Mouse (Mus musculus) midbrain, embryonic 14.5 days (tissue): Measurements from ENCODE around the gene Barhl2. TPM values are rescaled to one million over a fixed set of nuclear protein-coding genes. Genes with fewer than 3 reads are reported as not detected.
A peak's percentile ranks its signal among the peaks of the same experiment; 100 is the strongest.

Source experiments
- ATAC-seq: fragments of 200-750 bp; cut with Nextera tagmentation; 2 replicates; pipeline ENCODE4 v1.8.0; 2017; ENCODE audit warnings: moderate number of reproducible peaks, moderate library complexity; ENCODE audit not compliant: low FRiP score, low TSS enrichment
- DNase-seq: peaks from one replicate; pipeline ENCODE4 v3.0.0-alpha.2; 2015
- H3K27ac ChIP-seq: fragments of 300-500 bp; sonication (generic); replicated peaks from 2 replicates; pipeline ENCODE4 v1.5.1; 2014; ENCODE audit warnings: mild to moderate bottlenecking, low read depth, low read length, moderate library complexity
- H3K27me3 ChIP-seq: fragments of 300-500 bp; sonication (generic); 2 replicates; pipeline ENCODE4 v1.6.1; 2014; ENCODE audit warnings: low read length, control low read depth, mixed read lengths; ENCODE audit not compliant: control insufficient read depth, insufficient read depth
- H3K36me3 ChIP-seq: fragments of 300-500 bp; sonication (generic); 2 replicates; pipeline ENCODE4 v1.6.1; 2014; ENCODE audit warnings: low read length, control low read depth; ENCODE audit not compliant: control insufficient read depth, insufficient read depth
- H3K4me1 ChIP-seq: fragments of 300-500 bp; sonication (generic); 2 replicates; pipeline ENCODE4 v1.6.1; 2014; ENCODE audit warnings: mild to moderate bottlenecking, antibody characterized with exemption, low read length, control low read depth; ENCODE audit not compliant: control insufficient read depth, insufficient read depth
- H3K4me2 ChIP-seq: fragments of 300-500 bp; sonication (generic); 2 replicates; pipeline ENCODE4 v1.6.1; 2014; ENCODE audit warnings: mild to moderate bottlenecking, low read length, moderate library complexity
- H3K4me3 ChIP-seq: fragments of 300-500 bp; sonication (generic); replicated peaks from 2 replicates; pipeline ENCODE4 v1.5.1; 2014; ENCODE audit warnings: low read depth, low read length
- H3K9ac ChIP-seq: fragments of 300-500 bp; sonication (generic); replicated peaks from 2 replicates; pipeline ENCODE4 v1.6.1; 2014; ENCODE audit warnings: mild to moderate bottlenecking, low read length, moderate library complexity
- H3K9me3 ChIP-seq: fragments of 300-500 bp; sonication (generic); 2 replicates; pipeline ENCODE4 v1.6.1; 2016; ENCODE audit warnings: low read length, control low read depth, mixed read lengths; ENCODE audit not compliant: control insufficient read depth
- WGBS: fragments of 180-500 bp; shearing (Covaris S2); extraction: QIAGEN DNeasy Blood & Tissue Kit; methylation state at CpG from one replicate; pipeline ENCODE4 v1.1.7; 2014; 5-methylcytosine and 5-hydroxymethylcytosine counted together
- polyA plus RNA-seq: library from polyadenylated mRNA; unstranded; fragments of >200 nt; fragmentation: Nextera tagmentation; extraction: Ambion mirVana; gene quantifications from 2 replicates; pipeline ENCODE4 v1.2.1, GENCODE M21; 2014

The Barhl2 gene
- polyA plus RNA-seq, 1 experiment from 2014 or later = 12.2 TPM

DNA sequence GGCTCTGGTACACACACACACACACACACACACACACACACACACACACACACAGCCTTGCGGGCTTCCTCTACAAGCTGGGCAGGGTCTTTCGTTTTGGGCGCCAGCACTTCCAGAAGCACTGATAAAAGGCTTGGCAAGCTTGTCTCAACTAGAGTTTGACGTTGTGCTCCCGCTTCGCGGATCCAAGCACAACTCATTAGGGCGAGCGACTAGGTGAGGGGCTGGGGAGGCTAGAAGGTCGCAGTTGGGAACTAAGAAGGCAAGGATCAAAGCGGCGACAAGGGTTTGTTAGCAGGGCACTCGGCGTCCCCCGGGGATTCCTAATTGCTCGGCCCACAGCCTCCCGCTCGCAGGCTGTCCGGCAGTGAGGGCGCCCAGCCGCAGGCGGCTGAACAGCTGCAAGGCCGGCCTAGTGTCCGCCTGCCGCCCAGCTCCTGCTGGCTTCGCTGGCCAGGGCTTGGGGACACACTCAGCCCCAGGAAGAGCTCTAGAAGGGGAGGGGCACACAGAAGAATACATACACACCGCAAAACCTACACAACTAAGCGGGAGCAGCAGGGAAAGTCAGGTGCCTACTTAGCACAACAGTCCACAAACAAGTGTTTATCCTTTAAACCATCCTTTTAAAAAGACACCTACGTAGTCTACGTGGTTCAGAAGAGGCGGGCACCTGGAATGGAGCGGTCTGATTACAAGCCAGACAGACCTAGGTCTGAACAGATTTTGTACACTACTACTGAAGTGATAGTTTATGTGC is 6.1 kb downstream of the Barhl2 start:
- WGBS = under 1% methylated on average over 32 of the region's 32 CpGs
- H3K4me3 ChIP-seq = peak overlapping the region; percentile 35
- peak overlapping the region; percentile 62 for H3K9ac ChIP-seq

GRCm38 (mm10) chr5:106450426-106451160 is 7.4 kb downstream of the Barhl2 start:
- Histone ChIP-seq H3K9me3 (no peaks in the 10 kb centered on the region), H3K4me1 (peaks cover 7% of the 10 kb centered on the region; the same call in 1 of the 2 replicates), H3K4me2 (peak overlapping the region; percentile 56), H3K9ac (peak overlapping the region; percentile 7; the same call in 1 of the 2 replicates), H3K27ac (0 out of 2 replicates have a peak overlapping the region, but pooled peaks have one; percentile 74), H3K4me3 (peak overlapping the region; percentile 3), H3K27me3 (peaks cover 82% of the 10 kb centered on the region), H3K36me3 (no peaks in the 10 kb centered on the region)
- ATAC-seq (no peak), DNase-seq (no peak)
- 13% methylated on average over 5 of the region's 5 CpGs for WGBS

More for the DNA sequence above, 6.1 kb downstream of the Barhl2 start:
- ATAC-seq = no peak
- peak overlapping the region; percentile 56 for H3K4me2 ChIP-seq
- no peaks in the 10 kb centered on the region for H3K36me3 ChIP-seq
- DNase-seq = peak; percentile 66
- H3K27me3 ChIP-seq = peaks cover 79% of the 10 kb centered on the region
- peak overlapping the region; percentile 74 for H3K27ac ChIP-seq
- no peaks in the 10 kb centered on the region for H3K9me3 ChIP-seq
- H3K4me1 ChIP-seq = peaks cover 3% of the 10 kb centered on the region; the same call in 1 of the 2 replicates

- DNase-seq = no peak
- WGBS = 14% methylated on average over 4 of the region's 4 CpGs
- ATAC-seq = no peak
- Histone ChIP-seq H3K27ac (no peak overlapping the region), H3K27me3 (peaks cover 78% of the 10 kb centered on the region), H3K4me3 (peak overlapping the region; percentile 3), H3K4me1 (peaks cover 7% of the 10 kb centered on the region; the same call in 1 of the 2 replicates), H3K36me3 (no peaks in the 10 kb centered on the region), H3K4me2 (peak overlapping the region; percentile 56), H3K9me3 (no peaks in the 10 kb centered on the region), H3K9ac (no peak overlapping the region)
Measured at GRCm38 (mm10) chr5:106449720-106450425, 8.1 kb downstream of the Barhl2 start.

- H3K27me3 ChIP-seq = peaks cover 66% of the 10 kb centered on the region
- H3K4me3 ChIP-seq = peak overlapping the region; percentile 14; the same call in 1 of the 2 replicates
- peaks cover 7% of the 10 kb centered on the region; the same call in 1 of the 2 replicates for H3K4me1 ChIP-seq
- H3K4me2 ChIP-seq = peak overlapping the region; percentile 56
- DNase-seq (no peak), ATAC-seq (no peak)
- 6% methylated on average over 6 of the region's 6 CpGs for WGBS
- H3K36me3 ChIP-seq = no peaks in the 10 kb centered on the region
- peak overlapping the region; percentile 64 for H3K27ac ChIP-seq
- H3K9ac ChIP-seq = 0 out of 2 replicates have a peak overlapping the region, but pooled peaks have one; percentile 10
- H3K9me3 ChIP-seq = no peaks in the 10 kb centered on the region
Measured at GRCm38 (mm10) chr5:106448798-106449125, 9.2 kb downstream of the Barhl2 start.

DNA sequence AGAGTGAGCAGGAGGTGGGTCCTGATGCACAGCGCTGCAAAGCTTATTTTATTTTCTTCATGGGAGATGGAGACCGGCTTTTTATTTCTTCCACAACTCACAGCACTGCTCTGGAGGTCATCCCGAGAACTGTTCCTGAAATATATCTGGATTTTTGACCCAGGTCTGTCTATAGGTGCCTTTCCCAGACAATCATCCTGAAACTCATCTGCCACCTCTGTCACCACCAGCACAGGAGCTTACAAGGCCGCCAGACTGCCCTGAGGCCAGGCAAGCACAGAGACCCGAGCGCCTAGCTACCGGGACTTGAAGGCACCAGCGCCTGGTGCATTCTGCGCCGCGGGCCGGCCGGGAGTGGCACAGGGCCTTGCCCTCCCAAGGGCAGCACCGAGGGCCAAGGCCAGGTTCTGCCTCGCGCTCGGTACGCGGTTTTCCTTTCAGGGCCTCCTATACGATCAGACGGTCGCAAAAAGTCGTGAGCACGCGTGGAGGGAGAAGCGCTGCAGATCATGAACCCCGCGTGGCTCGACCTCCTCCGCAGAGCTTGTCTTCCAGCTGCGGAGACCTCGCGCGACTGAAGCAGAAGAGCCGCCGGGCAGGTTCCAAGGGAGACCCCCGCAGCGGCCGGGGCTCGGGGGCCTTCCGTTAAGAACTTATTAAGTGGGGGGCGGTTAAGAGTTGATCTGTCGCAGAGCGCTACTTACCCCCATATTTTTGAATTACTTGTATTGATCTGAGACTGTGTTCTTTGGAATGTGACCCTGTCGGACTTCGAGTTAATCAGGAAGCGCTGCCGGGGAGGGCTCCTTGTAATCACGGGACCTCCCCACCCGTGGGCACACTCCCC is 9.8 kb downstream of the Barhl2 start:
- Histone ChIP-seq H3K9ac (0 out of 2 replicates have a peak overlapping the region, but pooled peaks have one; percentile 10), H3K9me3 (no peaks in the 10 kb centered on the region), H3K4me3 (peak overlapping the region; percentile 14; the same call in 1 of the 2 replicates), H3K36me3 (no peaks in the 10 kb centered on the region), H3K27me3 (peaks cover 61% of the 10 kb centered on the region), H3K27ac (peak overlapping the region; percentile 64), H3K4me2 (peak overlapping the region; percentile 56), H3K4me1 (peaks cover 7% of the 10 kb centered on the region; the same call in 1 of the 2 replicates)
- DNase-seq = peak; percentile 60
- no peak for ATAC-seq
- 3% methylated on average over 50 of the region's 50 CpGs for WGBS

DNA sequence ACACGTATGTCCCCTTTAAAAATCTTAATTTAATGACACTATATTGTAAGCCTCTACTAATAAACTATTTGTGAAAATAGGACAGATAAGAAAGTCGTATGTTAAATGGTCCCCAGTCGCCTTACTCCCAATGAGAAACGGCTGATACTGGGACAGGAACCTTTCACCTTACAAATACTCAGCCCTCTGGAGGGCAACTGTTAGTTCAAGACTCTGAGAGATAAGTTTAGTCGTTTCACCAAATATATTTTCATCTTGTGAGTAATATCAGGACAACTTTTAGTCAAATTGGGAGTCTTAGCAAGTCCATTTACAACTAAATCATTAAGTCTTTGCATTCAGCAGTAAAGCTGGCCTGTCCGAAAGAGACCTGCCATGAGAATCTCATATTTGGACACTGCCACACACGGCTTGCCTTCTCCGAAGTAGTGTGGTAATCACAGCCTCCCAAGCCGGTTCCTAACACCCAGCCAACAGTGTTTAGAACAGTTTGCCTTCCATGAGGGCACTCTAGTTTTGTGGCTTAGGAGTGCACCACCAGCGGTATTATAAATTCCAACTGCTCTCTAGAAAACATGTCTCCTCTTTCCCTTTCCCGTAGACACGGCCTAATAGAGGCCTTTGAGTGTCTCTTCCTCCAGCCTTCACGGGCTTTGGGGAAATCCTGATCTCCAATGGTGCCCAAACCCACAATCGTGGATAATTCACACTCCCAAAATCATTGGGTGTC is 10.7 kb downstream of the Barhl2 start:
- no peak for DNase-seq
- no peaks in the 10 kb centered on the region for H3K9me3 ChIP-seq
- H3K27me3 ChIP-seq = peaks cover 55% of the 10 kb centered on the region
- peak overlapping the region; percentile 56; the same call in 1 of the 2 replicates for H3K4me2 ChIP-seq
- peaks cover 7% of the 10 kb centered on the region; the same call in 1 of the 2 replicates for H3K4me1 ChIP-seq
- H3K4me3 ChIP-seq = no peak overlapping the region
- WGBS = 26% methylated on average over 14 of the region's 14 CpGs
- no peak for ATAC-seq
- H3K36me3 ChIP-seq = no peaks in the 10 kb centered on the region
- no peak overlapping the region for H3K9ac ChIP-seq
- H3K27ac ChIP-seq = no peak overlapping the region

- Histone ChIP-seq H3K9me3 (no peaks in the 10 kb centered on the region), H3K4me2 (no peak overlapping the region), H3K27me3 (peaks cover 50% of the 10 kb centered on the region), H3K27ac (no peak overlapping the region), H3K9ac (no peak overlapping the region), H3K4me1 (peaks cover 4% of the 10 kb centered on the region; the same call in 1 of the 2 replicates), H3K4me3 (no peak overlapping the region), H3K36me3 (no peaks in the 10 kb centered on the region)
- WGBS = 2% methylated on average over 8 of the region's 8 CpGs
- DNase-seq = peak; percentile 80
- peak; percentile 73 for ATAC-seq
Measured at GRCm38 (mm10) chr5:106446593-106446992, 11.4 kb downstream of the Barhl2 start.
